Mouse (Mus musculus) cerebellum, adult 11-12 months (tissue): ENCODE results near the gene Hnrnpul1.
A peak's percentile ranks its signal among the peaks of the same experiment; 100 is the strongest.

Experiments used
- DNase-seq: peaks from one replicate; pipeline ENCODE4 v3.0.0; 2022

Hnrnpul1 gene

GRCm38 (mm10) chr7:25717478-25717877, 37.1 kb downstream of the Hnrnpul1 start:
- no peak for DNase-seq

- DNase-seq, result no peak
These were observed 38.8 kb downstream of the Hnrnpul1 start for GRCm38 (mm10) chr7:25715731-25716271.

GRCm38 (mm10) chr7:25714581-25714980, 40.0 kb downstream of the Hnrnpul1 start:
- no peak for DNase-seq

- no peak for DNase-seq
These were observed 41.8 kb downstream of the Hnrnpul1 start for GRCm38 (mm10) chr7:25712801-25713200.

- peak; percentile 74 for DNase-seq
These were observed 42.8 kb downstream of the Hnrnpul1 start for GRCm38 (mm10) chr7:25711731-25712197.

- no peak for DNase-seq
These were observed 43.4 kb downstream of the Hnrnpul1 start for GRCm38 (mm10) chr7:25711165-25711564.

- DNase-seq, result no peak
These were observed 43.9 kb downstream of the Hnrnpul1 start for GRCm38 (mm10) chr7:25710519-25711130.

GRCm38 (mm10) chr7:25709961-25710360, 44.6 kb downstream of the Hnrnpul1 start:
- no peak for DNase-seq

- no peak for DNase-seq
These were observed 46.8 kb downstream of the Hnrnpul1 start for GRCm38 (mm10) chr7:25707581-25708292.

- DNase-seq, result no peak
These were observed 47.9 kb downstream of the Hnrnpul1 start for GRCm38 (mm10) chr7:25706578-25707170.

- no peak for DNase-seq
These were observed 48.7 kb downstream of the Hnrnpul1 start for GRCm38 (mm10) chr7:25705801-25706251.

GRCm38 (mm10) chr7:25704716-25705364, 49.7 kb downstream of the Hnrnpul1 start:
- DNase-seq, result no peak

GRCm38 (mm10) chr7:25703793-25704494, 50.6 kb downstream of the Hnrnpul1 start:
- no peak for DNase-seq

- no peak for DNase-seq
These were observed 52.2 kb downstream of the Hnrnpul1 start for GRCm38 (mm10) chr7:25702350-25702749.

- no peak for DNase-seq
These were observed 53.8 kb downstream of the Hnrnpul1 start for GRCm38 (mm10) chr7:25700732-25701131.

- DNase-seq, result no peak
These were observed 54.7 kb downstream of the Hnrnpul1 start for GRCm38 (mm10) chr7:25699851-25700250.

- DNase-seq, result no peak
These were observed 60.5 kb downstream of the Hnrnpul1 start for GRCm38 (mm10) chr7:25694104-25694503.

- DNase-seq, result no peak
These were observed 64.5 kb downstream of the Hnrnpul1 start for GRCm38 (mm10) chr7:25690051-25690450.

- DNase-seq, result no peak
These were observed 64.9 kb downstream of the Hnrnpul1 start for GRCm38 (mm10) chr7:25689603-25690021.

- DNase-seq, result no peak
These were observed 65.6 kb downstream of the Hnrnpul1 start for GRCm38 (mm10) chr7:25688810-25689586.

- DNase-seq, result no peak
These were observed 66.7 kb downstream of the Hnrnpul1 start for GRCm38 (mm10) chr7:25687811-25688401.
